Mouse (Mus musculus): ENCODE results near the gene Arntl. TPM values are rescaled to one million over a fixed set of nuclear protein-coding genes. Genes with fewer than 3 reads are reported as not detected.
A peak's percentile ranks its signal among the peaks of the same experiment; 100 is the strongest.

The Arntl gene
- polyA plus RNA-seq, 1 experiment from 2014 or later = 8.6 TPM

GRCm38 (mm10) chr7:113242688-113243087 lies 35.4 kb downstream of the Arntl start:
- H3K36me3 ChIP-seq (ENCODE audit: control insufficient read depth, insufficient read depth, low read length) = no peaks in the 10 kb centered on the region
- no peaks in the 10 kb centered on the region for H3K27me3 ChIP-seq (replicated peaks; ENCODE audit: control insufficient read depth, insufficient read depth, low read length)
- H3K9ac ChIP-seq (ENCODE audit: low read depth, low read length) = no peak overlapping the region
- H3K9me3 ChIP-seq (ENCODE audit: control insufficient read depth, low read length) = no peaks in the 10 kb centered on the region
- 61% methylated on average over 6 of the region's 6 CpGs for WGBS
- H3K4me3 ChIP-seq (ENCODE audit: low read length) = no peak overlapping the region
- no peak overlapping the region for H3K4me2 ChIP-seq (ENCODE audit: low read depth, low read length)
- H3K27ac ChIP-seq (ENCODE audit: low read length) = no peak overlapping the region
- H3K4me1 ChIP-seq (ENCODE audit: control insufficient read depth, insufficient read depth, low read length) = peaks cover 14% of the 10 kb centered on the region
- ATAC-seq = no peak

- Histone ChIP-seq H3K27ac (ENCODE audit: low read length) (no peak overlapping the region), H3K27me3 (replicated peaks; ENCODE audit: control insufficient read depth, insufficient read depth, low read length) (no peaks in the 10 kb centered on the region), H3K4me3 (ENCODE audit: low read length) (no peak overlapping the region), H3K9ac (ENCODE audit: low read depth, low read length) (no peak overlapping the region), H3K4me2 (ENCODE audit: low read depth, low read length) (no peak overlapping the region), H3K4me1 (ENCODE audit: control insufficient read depth, insufficient read depth, low read length) (peaks cover 20% of the 10 kb centered on the region), H3K36me3 (ENCODE audit: control insufficient read depth, insufficient read depth, low read length) (no peaks in the 10 kb centered on the region), H3K9me3 (ENCODE audit: control insufficient read depth, low read length) (no peaks in the 10 kb centered on the region)
- 82% methylated on average over 5 of the region's 5 CpGs for WGBS
- no peak for ATAC-seq
Measured at GRCm38 (mm10) chr7:113245144-113245543, 37.9 kb downstream of the Arntl start.

GRCm38 (mm10) chr7:113246512-113246911 lies 39.2 kb downstream of the Arntl start:
- 57% methylated on average over 4 of the region's 4 CpGs for WGBS
- no peak overlapping the region for H3K27ac ChIP-seq (ENCODE audit: low read length)
- H3K4me1 ChIP-seq (ENCODE audit: control insufficient read depth, insufficient read depth, low read length) = peaks cover 31% of the 10 kb centered on the region
- H3K4me3 ChIP-seq (ENCODE audit: low read length) = no peak overlapping the region
- H3K36me3 ChIP-seq (ENCODE audit: control insufficient read depth, insufficient read depth, low read length) = no peaks in the 10 kb centered on the region
- H3K27me3 ChIP-seq (replicated peaks; ENCODE audit: control insufficient read depth, insufficient read depth, low read length) = no peaks in the 10 kb centered on the region
- no peaks in the 10 kb centered on the region for H3K9me3 ChIP-seq (ENCODE audit: control insufficient read depth, low read length)
- no peak overlapping the region for H3K4me2 ChIP-seq (ENCODE audit: low read depth, low read length)
- no peak overlapping the region for H3K9ac ChIP-seq (ENCODE audit: low read depth, low read length)
- no peak for ATAC-seq

- no peak overlapping the region for H3K4me2 ChIP-seq (ENCODE audit: low read depth, low read length)
- no peaks in the 10 kb centered on the region for H3K36me3 ChIP-seq (ENCODE audit: control insufficient read depth, insufficient read depth, low read length)
- WGBS = 73% methylated on average over 5 of the region's 5 CpGs
- no peak overlapping the region for H3K4me3 ChIP-seq (ENCODE audit: low read length)
- peaks cover 26% of the 10 kb centered on the region for H3K4me1 ChIP-seq (ENCODE audit: control insufficient read depth, insufficient read depth, low read length)
- H3K9me3 ChIP-seq (ENCODE audit: control insufficient read depth, low read length) = no peaks in the 10 kb centered on the region
- no peak for ATAC-seq
- no peaks in the 10 kb centered on the region for H3K27me3 ChIP-seq (replicated peaks; ENCODE audit: control insufficient read depth, insufficient read depth, low read length)
- no peak overlapping the region for H3K9ac ChIP-seq (ENCODE audit: low read depth, low read length)
- H3K27ac ChIP-seq (ENCODE audit: low read length) = no peak overlapping the region
Measured at GRCm38 (mm10) chr7:113247167-113247566, 39.9 kb downstream of the Arntl start.

- Histone ChIP-seq H3K27me3 (replicated peaks; ENCODE audit: control insufficient read depth, insufficient read depth, low read length) (no peaks in the 10 kb centered on the region), H3K4me1 (ENCODE audit: control insufficient read depth, insufficient read depth, low read length) (peaks cover 28% of the 10 kb centered on the region), H3K4me2 (ENCODE audit: low read depth, low read length) (no peak overlapping the region), H3K36me3 (ENCODE audit: control insufficient read depth, insufficient read depth, low read length) (no peaks in the 10 kb centered on the region), H3K27ac (ENCODE audit: low read length) (no peak overlapping the region), H3K9me3 (ENCODE audit: control insufficient read depth, low read length) (no peaks in the 10 kb centered on the region), H3K4me3 (ENCODE audit: low read length) (no peak overlapping the region), H3K9ac (ENCODE audit: low read depth, low read length) (no peak overlapping the region)
- no peak for ATAC-seq
- 60% methylated on average over 16 of the region's 16 CpGs for whole genome bisulfite sequencing
Measured at GRCm38 (mm10) chr7:113249134-113249825, 42.0 kb downstream of the Arntl start.

GRCm38 (mm10) chr7:113250433-113250991 lies 43.2 kb downstream of the Arntl start:
- Histone ChIP-seq H3K27ac (ENCODE audit: low read length) (peak overlapping the region; percentile 55; the same call in 1 of the 2 replicates), H3K36me3 (ENCODE audit: control insufficient read depth, insufficient read depth, low read length) (no peaks in the 10 kb centered on the region), H3K9me3 (ENCODE audit: control insufficient read depth, low read length) (no peaks in the 10 kb centered on the region), H3K4me3 (ENCODE audit: low read length) (no peak overlapping the region), H3K9ac (ENCODE audit: low read depth, low read length) (no peak overlapping the region), H3K27me3 (replicated peaks; ENCODE audit: control insufficient read depth, insufficient read depth, low read length) (no peaks in the 10 kb centered on the region), H3K4me2 (ENCODE audit: low read depth, low read length) (no peak overlapping the region), H3K4me1 (ENCODE audit: control insufficient read depth, insufficient read depth, low read length) (peaks cover 28% of the 10 kb centered on the region)
- peak; percentile 61; the same call in 1 of the 2 replicates for ATAC-seq
- 49% methylated on average over 3 of the region's 3 CpGs for whole genome bisulfite sequencing

GRCm38 (mm10) chr7:113251001-113251400 lies 43.7 kb downstream of the Arntl start:
- Histone ChIP-seq H3K4me3 (ENCODE audit: low read length) (no peak overlapping the region), H3K27ac (ENCODE audit: low read length) (peak overlapping the region; percentile 55; the same call in 1 of the 2 replicates), H3K27me3 (replicated peaks; ENCODE audit: control insufficient read depth, insufficient read depth, low read length) (no peaks in the 10 kb centered on the region), H3K4me2 (ENCODE audit: low read depth, low read length) (no peak overlapping the region), H3K9me3 (ENCODE audit: control insufficient read depth, low read length) (no peaks in the 10 kb centered on the region), H3K4me1 (ENCODE audit: control insufficient read depth, insufficient read depth, low read length) (peaks cover 33% of the 10 kb centered on the region), H3K36me3 (ENCODE audit: control insufficient read depth, insufficient read depth, low read length) (no peaks in the 10 kb centered on the region), H3K9ac (ENCODE audit: low read depth, low read length) (no peak overlapping the region)
- WGBS = 55% methylated on average over 3 of the region's 3 CpGs
- ATAC-seq = peak; percentile 66

GRCm38 (mm10) chr7:113251554-113251953 lies 44.3 kb downstream of the Arntl start:
- Histone ChIP-seq H3K4me1 (ENCODE audit: control insufficient read depth, insufficient read depth, low read length) (peaks cover 34% of the 10 kb centered on the region), H3K27ac (ENCODE audit: low read length) (peak overlapping the region; percentile 25; the same call in 1 of the 2 replicates), H3K36me3 (ENCODE audit: control insufficient read depth, insufficient read depth, low read length) (no peaks in the 10 kb centered on the region), H3K27me3 (replicated peaks; ENCODE audit: control insufficient read depth, insufficient read depth, low read length) (no peaks in the 10 kb centered on the region), H3K9ac (ENCODE audit: low read depth, low read length) (no peak overlapping the region), H3K4me2 (ENCODE audit: low read depth, low read length) (no peak overlapping the region), H3K9me3 (ENCODE audit: control insufficient read depth, low read length) (no peaks in the 10 kb centered on the region), H3K4me3 (ENCODE audit: low read length) (no peak overlapping the region)
- no peak for ATAC-seq
- WGBS = 70% methylated on average over 6 of the region's 6 CpGs

GRCm38 (mm10) chr7:113253777-113254405 lies 46.6 kb downstream of the Arntl start:
- no peak overlapping the region for H3K4me2 ChIP-seq (ENCODE audit: low read depth, low read length)
- peaks cover 33% of the 10 kb centered on the region for H3K4me1 ChIP-seq (ENCODE audit: control insufficient read depth, insufficient read depth, low read length)
- no peak overlapping the region for H3K4me3 ChIP-seq (ENCODE audit: low read length)
- 68% methylated on average over 7 of the region's 7 CpGs for WGBS
- H3K27me3 ChIP-seq (replicated peaks; ENCODE audit: control insufficient read depth, insufficient read depth, low read length) = no peaks in the 10 kb centered on the region
- H3K9me3 ChIP-seq (ENCODE audit: control insufficient read depth, low read length) = no peaks in the 10 kb centered on the region
- peak; percentile 52 for ATAC-seq
- H3K27ac ChIP-seq (ENCODE audit: low read length) = no peak overlapping the region
- H3K36me3 ChIP-seq (ENCODE audit: control insufficient read depth, insufficient read depth, low read length) = no peaks in the 10 kb centered on the region
- H3K9ac ChIP-seq (ENCODE audit: low read depth, low read length) = no peak overlapping the region

Measured in intestine, embryonic 16.5 days (tissue).